Comparison of ENCODE assay signal across 8 mouse cellular contexts in the genomic region with DNA sequence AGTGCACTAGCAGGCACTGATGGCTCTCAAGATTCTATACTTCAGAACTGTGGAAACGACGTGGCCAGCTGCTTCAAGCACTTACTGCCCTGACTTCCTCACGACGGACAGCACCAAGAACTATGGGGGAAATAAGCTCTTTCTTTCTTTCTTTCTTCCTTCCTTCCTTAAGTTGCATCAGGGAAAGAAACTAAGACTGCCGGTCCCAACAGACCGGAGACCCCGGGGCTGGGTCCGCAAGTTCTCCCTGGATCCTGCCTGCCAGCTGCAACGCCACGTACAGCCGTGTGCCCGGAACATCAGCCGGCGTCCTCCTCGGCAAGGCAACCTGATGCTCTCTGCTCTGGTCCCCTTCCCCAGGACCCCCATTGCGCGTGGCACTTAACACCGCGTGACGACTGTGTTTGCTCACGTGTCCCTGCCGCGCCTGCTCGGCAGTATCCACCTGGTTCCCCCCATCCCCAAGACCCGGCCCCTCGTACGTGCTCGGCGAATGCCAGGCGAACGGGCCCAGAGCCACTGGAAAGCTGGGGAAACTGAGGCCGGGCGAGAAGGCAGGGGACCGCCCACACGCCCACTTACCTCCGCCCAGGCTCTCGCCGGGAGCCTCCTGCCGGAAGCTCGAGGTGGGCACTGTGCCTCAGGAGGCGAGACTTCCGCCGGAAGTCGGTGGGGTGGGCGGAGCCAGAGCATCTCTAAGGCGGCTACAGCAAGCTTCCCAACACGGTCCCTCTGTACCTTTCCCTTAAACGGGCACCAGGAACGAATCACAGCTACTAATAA. TPM values are rescaled to one million over a fixed set of nuclear protein-coding genes. Genes with fewer than 3 reads are reported as not detected.
A peak's percentile ranks its signal among the peaks of the same experiment; 100 is the strongest.
DNase-seq lines count a peak whose midpoint lies in the region; ATAC-seq and TF ChIP-seq lines count a peak whose summit lies in the region.

A gene (minus strand): TSS at position 668 of the 783 bp plus-strand sequence.

- H3K9ac ChIP-seq in lung, postnatal 0 days (replicated peaks; ENCODE audit: low read depth): peak within 1 kb of the TSS; percentile 68

- no peak for TF ChIP-seq EP300 in lung, postnatal 0 days (IDR thresholded peaks at IDR 0.05)

- WGBS in hindbrain, embryonic 10.5 days: 1% methylated on average over 49 of the region's 49 CpGs
- under 1% methylated on average over 49 of the region's 49 CpGs for WGBS in lung, postnatal 0 days

- H3K27me3 ChIP-seq in hindbrain, embryonic 10.5 days (ENCODE audit: insufficient read depth, poor library complexity, severe bottlenecking): no peaks in the 10 kb centered on the region
- no peaks in the 10 kb centered on the region for H3K27me3 ChIP-seq in lung, postnatal 0 days (replicated peaks; ENCODE audit: insufficient read depth, low read length)

- H3K4me2 ChIP-seq in lung, postnatal 0 days (replicated peaks; ENCODE audit: low read depth, low read length): peak within 1 kb of the TSS; percentile 99

- peak within 1 kb of the TSS; percentile 72 for H3K4me3 ChIP-seq in hindbrain, embryonic 10.5 days
- H3K4me3 ChIP-seq in lung, postnatal 0 days (ENCODE audit: low read depth, low read length): peak within 1 kb of the TSS; percentile 74

- peak; percentile 67 for ATAC-seq in frontal cortex, adult (ENCODE audit: low TSS enrichment)
- ATAC-seq in lung, postnatal 0 days: peak; percentile 93

- peaks cover 37% of the 10 kb centered on the region for H3K4me1 ChIP-seq in hindbrain, embryonic 10.5 days (replicated peaks)
- H3K4me1 ChIP-seq in lung, postnatal 0 days (ENCODE audit: insufficient read depth, low read depth, low read length): peaks cover 5% of the 10 kb centered on the region

- no peaks in the 10 kb centered on the region for H3K9me3 ChIP-seq in hindbrain, embryonic 10.5 days
- H3K9me3 ChIP-seq in lung, postnatal 0 days (ENCODE audit: low read length): no peaks in the 10 kb centered on the region

- H3K27ac ChIP-seq in hindbrain, embryonic 10.5 days: peak within 1 kb of the TSS; percentile 85
- peak within 1 kb of the TSS; percentile 62 for H3K27ac ChIP-seq in lung, postnatal 0 days (ENCODE audit: low read length)

- TF ChIP-seq CTCF in lung, postnatal 0 days (IDR thresholded peaks at IDR 0.05): peak; percentile 45

- DNase-seq in MEL-GATA-1-ER (ENCODE audit: extremely low read depth, low read depth): peak; percentile 70
- peak; percentile 95 for DNase-seq in cerebellum, adult 8-10 months
- peak; percentile 95 for DNase-seq in hindbrain, embryonic 10.5 days (ENCODE audit: low spot score)
- DNase-seq in layer of hippocampus, adult 9-11 months: peak; percentile 93
- peak; percentile 93 for DNase-seq in lung, postnatal 0 days (ENCODE audit: low spot score)
- DNase-seq in ovary, postnatal 36 days (ENCODE audit: low spot score): peak; percentile 91
- peak; percentile 92 for DNase-seq in thymus, postnatal 25 days

- peaks cover 48% of the 10 kb centered on the region for H3K36me3 ChIP-seq in hindbrain, embryonic 10.5 days
- peaks cover 25% of the 10 kb centered on the region for H3K36me3 ChIP-seq in lung, postnatal 0 days (ENCODE audit: insufficient read depth, low read length)

RNA-seq across cellular contexts. Expression of the gene that starts here (rescaled TPM):
- polyA plus RNA-seq in hindbrain, embryonic 10.5 days (2016; fragmentation: Nextera tagmentation; extraction: Ambion mirVana): 68.3 and 73.0 TPM in 2 replicates
- polyA plus RNA-seq in lung, postnatal 0 days (2015; fragmentation: Nextera tagmentation; extraction: Ambion mirVana): 42.8 and 44.1 TPM in 2 replicates

Comparison
In these comparisons a context has a peak if more than half of its experiments do, and no peak if none do; other contexts are left out.
1. Peak in every context shown above with its lines: DNase-seq, ATAC-seq, H3K4me3 ChIP-seq and H3K27ac ChIP-seq.